Mouse (Mus musculus): Measurements from ENCODE around the gene Sod3. TPM values are rescaled to one million over a fixed set of nuclear protein-coding genes. Genes with fewer than 3 reads are reported as not detected.

Gene Sod3
- total and polyA plus RNA-seq, 3 experiments: not detected

- Histone ChIP-seq H3K4me1 (ENCODE audit: control insufficient read depth in 1 of 2, insufficient read depth in 2 of 2, low read length in 2 of 2) (no peaks in the 10 kb centered on the region), H3K36me3 (ENCODE audit: control insufficient read depth in 1 of 2, insufficient read depth in 2 of 2, low read length in 2 of 2) (no peaks in the 10 kb centered on the region)
- no peak for TF ChIP-seq USF2 (IDR thresholded peaks at IDR 0.05; ENCODE audit: borderline replicate concordance in 1 of 2, insufficient read depth in 1 of 2, low read depth in 1 of 2, low read length in 2 of 2)
Observed at GRCm38 (mm10) chr5:52354441-52354840, 9.2 kb upstream of the Sod3 start.

GRCm38 (mm10) chr5:52355612-52356011 lies 8.0 kb upstream of the Sod3 start:
- no peak overlapping the region for H3K27ac ChIP-seq (ENCODE audit: control insufficient read depth, low read depth, low read length)
- H3K27me3 ChIP-seq (ENCODE audit: control insufficient read depth in 1 of 2, insufficient read depth in 2 of 2, low read length in 2 of 2): no peaks in the 10 kb centered on the region
- no peaks in the 10 kb centered on the region for H3K4me1 ChIP-seq (ENCODE audit: control insufficient read depth in 1 of 2, insufficient read depth in 2 of 2, low read length in 2 of 2)
- DNase-seq (ENCODE audit: low read depth, low spot score): no peak
- H3K9ac ChIP-seq (ENCODE audit: control insufficient read depth, low read depth, low read length, poor library complexity, severe bottlenecking): no peak overlapping the region
- H3K79me2 ChIP-seq (ENCODE audit: control insufficient read depth, insufficient read depth, low read length, poor library complexity): no peaks in the 10 kb centered on the region
- TF ChIP-seq UBTF (IDR thresholded peaks at IDR 0.05; ENCODE audit: borderline replicate concordance, insufficient read depth, low read depth, low read length): no peak
- H3K9me3 ChIP-seq (replicated peaks; ENCODE audit: insufficient read depth, low read length): no peaks in the 10 kb centered on the region
- no peaks in the 10 kb centered on the region for H3K36me3 ChIP-seq (ENCODE audit: control insufficient read depth in 1 of 2, insufficient read depth in 2 of 2, low read length in 2 of 2)
- H3K4me3 ChIP-seq (ENCODE audit: control insufficient read depth in 1 of 2, insufficient read depth in 1 of 2, low read depth in 2 of 2, low read length in 2 of 2): no peak overlapping the region

More at GRCm38 (mm10) chr5:52354441-52354840, 9.2 kb upstream of the Sod3 start:
- Histone ChIP-seq H3K79me2 (ENCODE audit: control insufficient read depth, insufficient read depth, low read length, poor library complexity) (no peaks in the 10 kb centered on the region), H3K4me3 (ENCODE audit: control insufficient read depth in 1 of 2, insufficient read depth in 1 of 2, low read depth in 2 of 2, low read length in 2 of 2) (no peak overlapping the region), H3K27me3 (ENCODE audit: control insufficient read depth in 1 of 2, insufficient read depth in 2 of 2, low read length in 2 of 2) (no peaks in the 10 kb centered on the region), H3K9me3 (replicated peaks; ENCODE audit: insufficient read depth, low read length) (no peaks in the 10 kb centered on the region), H3K9ac (ENCODE audit: control insufficient read depth, low read depth, low read length, poor library complexity, severe bottlenecking) (no peak overlapping the region), H3K27ac (ENCODE audit: control insufficient read depth, low read depth, low read length) (no peak overlapping the region)
- no peak for DNase-seq (ENCODE audit: low read depth, low spot score)

- no peaks in the 10 kb centered on the region for H3K27me3 ChIP-seq (ENCODE audit: control insufficient read depth in 1 of 2, insufficient read depth in 2 of 2, low read length in 2 of 2)
- no peak overlapping the region for H3K27ac ChIP-seq (ENCODE audit: control insufficient read depth, low read depth, low read length)
- H3K9ac ChIP-seq (ENCODE audit: control insufficient read depth, low read depth, low read length, poor library complexity, severe bottlenecking): no peak overlapping the region
- H3K4me1 ChIP-seq (ENCODE audit: control insufficient read depth in 1 of 2, insufficient read depth in 2 of 2, low read length in 2 of 2): no peaks in the 10 kb centered on the region
- no peak overlapping the region for H3K4me3 ChIP-seq (ENCODE audit: control insufficient read depth in 1 of 2, insufficient read depth in 1 of 2, low read depth in 2 of 2, low read length in 2 of 2)
- DNase-seq (ENCODE audit: low read depth, low spot score): no peak
- H3K9me3 ChIP-seq (replicated peaks; ENCODE audit: insufficient read depth, low read length): no peaks in the 10 kb centered on the region
- no peaks in the 10 kb centered on the region for H3K36me3 ChIP-seq (ENCODE audit: control insufficient read depth in 1 of 2, insufficient read depth in 2 of 2, low read length in 2 of 2)
- TF ChIP-seq BHLHE40 (IDR thresholded peaks at IDR 0.05; ENCODE audit: borderline replicate concordance, low read depth, low read length): no peak
- no peak for TF ChIP-seq USF2 (IDR thresholded peaks at IDR 0.05; ENCODE audit: borderline replicate concordance in 1 of 2, insufficient read depth in 1 of 2, low read depth in 1 of 2, low read length in 2 of 2)
- TF ChIP-seq CHD1 (IDR thresholded peaks at IDR 0.05; ENCODE audit: low read depth, low read length): no peak
- no peak for TF ChIP-seq MEF2A (IDR thresholded peaks at IDR 0.05; ENCODE audit: extremely low read depth, insufficient replicate concordance, low read depth, low read length, poor library complexity, severe bottlenecking)
- TF ChIP-seq MAFK (IDR thresholded peaks at IDR 0.05; ENCODE audit: borderline replicate concordance, low read depth, low read length): no peak
- no peak for TF ChIP-seq RCOR1 (IDR thresholded peaks at IDR 0.05; ENCODE audit: low read depth, low read length)
- no peak for TF ChIP-seq ETS1 (IDR thresholded peaks at IDR 0.05; ENCODE audit: low read depth, low read length)
- no peak for TF ChIP-seq JUND (IDR thresholded peaks at IDR 0.05; ENCODE audit: low read depth, low read length)
- no peak for TF ChIP-seq SMC3 (IDR thresholded peaks at IDR 0.05; ENCODE audit: low read depth, low read length)
- no peak for TF ChIP-seq NELFE (IDR thresholded peaks at IDR 0.05; ENCODE audit: low read depth, low read length)
- TF ChIP-seq HCFC1 (IDR thresholded peaks at IDR 0.05; ENCODE audit: low read depth, low read length): no peak
- no peak for TF ChIP-seq UBTF (IDR thresholded peaks at IDR 0.05; ENCODE audit: borderline replicate concordance, insufficient read depth, low read depth, low read length)
- TF ChIP-seq POLR2AphosphoS2 (IDR thresholded peaks at IDR 0.05; ENCODE audit: low read length): no peak
- no peaks in the 10 kb centered on the region for H3K79me2 ChIP-seq (ENCODE audit: control insufficient read depth, insufficient read depth, low read length, poor library complexity)
Observed at GRCm38 (mm10) chr5:52357175-52357754, 6.3 kb upstream of the Sod3 start.

Data from MEL (cell line).